Mouse (Mus musculus) lung, adult 2 months (tissue): Measurements from ENCODE around the gene Uqcrh. TPM values are rescaled to one million over a fixed set of nuclear protein-coding genes. Genes with fewer than 3 reads are reported as not detected.
A peak's percentile ranks its signal among the peaks of the same experiment; 100 is the strongest.

ENCODE experiments used
- DNase-seq: peaks from one replicate; pipeline ENCODE4 v3.0.0; 2022
- H3K4me1 ChIP-seq: fragments of 200-500 bp; 2 replicates; pipeline ENCODE4 v1.6.1; 2011; ENCODE audit warnings: low read length; ENCODE audit not compliant: control insufficient read depth, insufficient read depth
- H3K4me3 ChIP-seq: fragments of 200-500 bp; replicated peaks from 2 replicates; pipeline ENCODE3; 2011; ENCODE audit warnings: low read depth, mild to moderate bottlenecking, control low read depth, low read length; ENCODE audit errors: extremely low read depth
- CTCF ChIP-seq: fragments of 200-500 bp; IDR thresholded peaks from 2 replicates; pipeline ENCODE4 v1.5.1; 2011; ENCODE audit warnings: mild to moderate bottlenecking, low read length, control low read depth; ENCODE audit not compliant: insufficient read depth
- POLR2A ChIP-seq: fragments of 200-500 bp; IDR thresholded peaks from 2 replicates; pipeline ENCODE4 v1.6.1; 2011; ENCODE audit warnings: low read depth, mild to moderate bottlenecking, control low read depth, low read length, borderline replicate concordance; ENCODE audit errors: extremely low read depth
- WGBS: fragments of 180-500 bp; shearing (Covaris S2); methylation state at CpG from one replicate; pipeline ENCODE4 v1.1.7; 2018; 5-methylcytosine and 5-hydroxymethylcytosine counted together
- polyA plus RNA-seq: library from polyadenylated mRNA; depleted of rRNA; stranded (reverse); fragments of >200 nt; gene quantifications from 2 replicates; pipeline ENCODE4 v1.2.3, GENCODE M21; 2012; rRNA removed

Gene Uqcrh
- polyA plus RNA-seq = 60.7 and 113 TPM in 2 replicates

- DNase-seq = peak; percentile 91
- TF ChIP-seq CTCF (no peak), POLR2A (peak; percentile 89)
- under 1% methylated on average over 55 of the region's 55 CpGs for WGBS
- Histone ChIP-seq H3K4me3 (peak within 1 kb of the TSS; percentile 97), H3K4me1 (peaks cover 17% of the 10 kb centered on the region)
These were observed at the start of gene Uqcrh, which contains the start of gene Lrrc41 for GRCm38 (mm10) chr4:116074861-116075620. TSS of gene Uqcrh (minus strand) at chr4:116075071. TSS of gene Lrrc41 (plus strand) at chr4:116075269.

DNA sequence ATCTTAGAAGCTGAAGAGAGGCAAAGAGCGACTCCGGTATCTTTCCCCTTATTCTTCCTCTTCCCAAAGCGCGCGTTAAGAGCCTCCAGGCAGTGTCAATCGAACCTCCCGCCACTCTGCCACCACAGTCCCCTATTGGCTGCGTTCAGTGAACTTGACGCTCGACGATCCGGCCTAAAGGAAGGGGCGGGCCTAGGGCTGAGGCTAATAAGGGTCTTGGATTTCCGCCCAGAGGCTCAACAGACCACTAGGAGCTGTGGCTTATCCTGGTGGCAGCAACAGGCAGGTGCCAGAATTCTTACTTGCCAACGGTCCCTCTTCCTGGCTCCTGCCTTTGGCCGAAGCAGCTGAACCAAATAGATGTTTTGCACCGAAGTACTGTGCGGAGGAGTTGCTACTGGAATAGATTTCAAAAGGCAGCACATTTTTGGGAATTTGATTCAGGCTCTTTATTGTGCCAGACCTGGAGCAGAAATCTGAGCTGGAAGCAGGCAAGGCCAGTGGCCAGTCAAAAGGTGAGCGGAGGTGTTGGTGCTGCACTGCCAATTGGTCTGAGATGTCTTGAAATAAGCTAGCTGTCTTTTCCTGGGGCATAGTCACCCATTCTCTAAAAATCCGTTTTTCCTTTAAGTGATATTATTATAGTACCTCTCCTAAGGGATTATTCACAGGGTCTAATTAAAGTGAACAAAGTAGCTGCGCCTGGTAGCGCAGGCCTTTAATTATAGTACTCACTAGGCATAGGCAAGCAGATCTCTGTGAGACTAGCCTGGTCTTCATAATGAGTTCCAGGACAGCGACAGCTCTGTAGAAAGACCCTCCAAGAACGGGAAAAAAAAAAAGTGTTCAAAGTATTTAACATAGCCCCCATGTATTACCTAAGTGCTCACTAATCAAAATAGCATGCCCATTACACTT is 49.0 kb upstream of the Uqcrh start, which contains the start of the genes Rad54l and Pomgnt1:
Gene Rad54l, minus strand, starts transcription at position 89 of the 918 bp plus-strand sequence.
Gene Pomgnt1, plus strand, starts transcription at position 239 of the 918 bp plus-strand sequence.
- Histone ChIP-seq H3K4me3 (peak within 1 kb of the TSS; percentile 74), H3K4me1 (no peaks in the 10 kb centered on the region; the same call in 1 of the 2 replicates)
- DNase-seq = peak; percentile 71
- peak; percentile 59; the same call in 1 of the 2 replicates for TF ChIP-seq POLR2A
- peak; percentile 22; the same call in 1 of the 2 replicates for TF ChIP-seq CTCF
- 6% methylated on average over 24 of the region's 24 CpGs for WGBS

GRCm38 (mm10) chr4:116122762-116123161 is 47.9 kb upstream of the Uqcrh start:
- no peak for DNase-seq
- 0% methylated on average over 1 of the region's 1 CpGs for WGBS
- H3K4me1 ChIP-seq = no peaks in the 10 kb centered on the region; the same call in 1 of the 2 replicates
- TF ChIP-seq POLR2A = no peak
- no peak overlapping the region for H3K4me3 ChIP-seq

DNA sequence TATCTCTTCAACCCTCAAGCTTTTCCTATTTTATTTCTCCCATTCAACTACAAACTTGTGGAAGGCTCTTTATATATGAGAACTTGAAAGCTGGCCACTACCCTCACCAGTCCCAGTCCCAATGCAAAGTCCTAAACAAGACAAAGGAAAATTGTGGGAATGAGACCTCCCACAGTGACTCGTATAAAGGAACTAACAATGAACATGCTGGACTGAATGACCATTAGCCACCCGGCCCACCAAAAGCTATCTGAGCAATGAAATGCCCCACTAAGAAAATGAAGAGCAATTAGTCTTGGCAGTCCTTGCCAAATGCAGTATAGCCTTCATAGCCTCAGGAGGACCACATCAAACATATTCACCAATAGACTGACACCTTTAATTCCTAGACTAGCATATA is 36.6 kb upstream of the Uqcrh start:
- 90% methylated on average over 2 of the region's 2 CpGs for WGBS
- no peak for DNase-seq
- TF ChIP-seq POLR2A (no peak), CTCF (no peak)
- H3K4me3 ChIP-seq = no peak overlapping the region
- no peaks in the 10 kb centered on the region for H3K4me1 ChIP-seq

- TF ChIP-seq POLR2A (no peak), CTCF (no peak)
- Histone ChIP-seq H3K4me1 (no peaks in the 10 kb centered on the region), H3K4me3 (no peak overlapping the region)
- no peak for DNase-seq
- WGBS = 85% methylated on average over 6 of the region's 6 CpGs
These were observed 35.8 kb upstream of the Uqcrh start for GRCm38 (mm10) chr4:116110695-116111094.

DNA sequence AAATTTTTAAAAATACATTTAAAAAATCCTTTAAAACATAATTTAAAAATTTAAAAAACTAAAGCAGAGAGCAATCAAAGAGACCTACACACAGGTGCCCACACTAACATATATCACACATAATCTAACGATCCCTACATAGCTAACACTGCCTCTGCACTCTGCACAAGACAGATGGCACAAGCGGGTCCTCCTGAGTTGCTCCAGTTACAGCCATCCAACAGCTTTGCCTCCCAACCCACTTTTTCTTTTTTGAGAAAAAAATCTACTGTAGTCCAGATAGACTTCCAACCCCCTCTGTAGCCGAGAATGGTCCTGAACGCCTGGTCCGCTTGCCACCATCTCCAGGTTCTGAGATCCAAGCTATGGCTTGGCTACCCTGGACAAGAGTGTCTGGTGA is 30.4 kb upstream of the Uqcrh start:
- no peak for DNase-seq
- TF ChIP-seq POLR2A (no peak), CTCF (no peak)
- 94% methylated on average over 5 of the region's 5 CpGs for WGBS
- H3K4me3 ChIP-seq = no peak overlapping the region
- no peaks in the 10 kb centered on the region for H3K4me1 ChIP-seq

DNA sequence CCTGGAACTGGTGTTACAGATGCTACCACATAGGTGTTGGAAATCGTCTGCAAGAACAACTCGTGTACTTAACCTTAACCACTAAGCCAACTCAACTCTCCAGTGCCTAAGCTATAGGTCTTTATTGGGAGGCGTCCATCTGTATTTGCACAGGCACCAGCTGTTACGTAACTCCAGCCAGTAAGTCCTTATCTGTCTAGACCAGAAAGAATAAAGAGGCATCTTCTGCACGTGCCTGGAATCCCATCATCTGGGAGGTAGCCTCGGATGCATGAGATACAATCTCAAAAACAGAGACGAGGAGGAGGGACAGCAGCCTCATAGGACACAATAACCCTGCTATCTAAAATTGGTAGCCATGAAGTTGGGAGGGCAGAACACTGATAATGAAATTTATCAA is 26.1 kb upstream of the Uqcrh start:
- Histone ChIP-seq H3K4me3 (no peak overlapping the region), H3K4me1 (no peaks in the 10 kb centered on the region)
- WGBS = 72% methylated on average over 7 of the region's 7 CpGs
- no peak for TF ChIP-seq POLR2A
- TF ChIP-seq CTCF = no peak
- DNase-seq = no peak

DNA sequence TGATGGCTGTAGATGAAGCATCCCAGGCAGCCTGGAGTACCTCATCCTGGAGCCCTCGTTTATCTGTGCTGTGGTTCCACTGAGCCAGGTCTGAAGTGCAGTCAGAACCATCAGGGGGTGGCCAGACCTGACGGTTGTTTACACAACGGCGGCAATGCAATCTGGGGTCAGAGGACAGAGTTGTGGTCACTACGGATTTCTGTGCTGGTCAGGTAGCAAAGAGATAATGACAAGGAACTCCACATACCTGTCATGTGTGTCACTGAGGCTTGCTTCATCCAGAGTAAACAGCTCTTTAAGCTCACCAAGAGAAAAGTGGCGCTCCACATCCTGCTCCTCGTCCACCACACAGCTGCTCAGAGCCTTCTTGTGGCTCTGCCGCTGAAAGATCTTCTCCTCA is 22.3 kb upstream of the Uqcrh start:
- H3K4me1 ChIP-seq = no peaks in the 10 kb centered on the region
- no peak for TF ChIP-seq POLR2A
- no peak for DNase-seq
- H3K4me3 ChIP-seq = no peak overlapping the region
- WGBS = 66% methylated on average over 8 of the region's 8 CpGs

- H3K4me3 ChIP-seq = no peak overlapping the region
- WGBS = 86% methylated on average over 10 of the region's 10 CpGs
- DNase-seq = no peak
- TF ChIP-seq POLR2A (no peak), CTCF (no peak)
- no peaks in the 10 kb centered on the region for H3K4me1 ChIP-seq
These were observed 21.4 kb upstream of the Uqcrh start for GRCm38 (mm10) chr4:116096291-116096690.
